Mouse (Mus musculus): Measurements from ENCODE around the gene Slc43a1.
A peak's percentile ranks its signal among the peaks of the same experiment; 100 is the strongest.

Gene Slc43a1

GRCm38 (mm10) chr2:84831666-84832391 is 6.8 kb upstream of the Slc43a1 start:
- peak; percentile 99 for DNase-seq

GRCm38 (mm10) chr2:84837107-84837506 is 1.5 kb upstream of the Slc43a1 start:
- no peak for DNase-seq

GRCm38 (mm10) chr2:84837817-84838592 is 645 bp upstream of the Slc43a1 start:
- DNase-seq = no peak

- peak; percentile 97 for DNase-seq
These were observed 637 bp downstream of the Slc43a1 start for GRCm38 (mm10) chr2:84838993-84839980.

- peak; percentile 99 for DNase-seq
These were observed 1.5 kb downstream of the Slc43a1 start for GRCm38 (mm10) chr2:84840016-84840747.

GRCm38 (mm10) chr2:84840748-84841563 is 2.3 kb downstream of the Slc43a1 start:
- no peak for DNase-seq

GRCm38 (mm10) chr2:84841905-84842304 is 3.3 kb downstream of the Slc43a1 start:
- DNase-seq = peak; percentile 87

- no peak for DNase-seq
These were observed 5.0 kb downstream of the Slc43a1 start for GRCm38 (mm10) chr2:84843654-84844053.

GRCm38 (mm10) chr2:84845226-84845625 is 6.6 kb downstream of the Slc43a1 start:
- no peak for DNase-seq

GRCm38 (mm10) chr2:84850407-84851129 is 11.9 kb downstream of the Slc43a1 start:
- DNase-seq = no peak

- DNase-seq = peak; percentile 99
These were observed 12.7 kb downstream of the Slc43a1 start for GRCm38 (mm10) chr2:84851130-84852040.

GRCm38 (mm10) chr2:84855732-84856131 is 17.1 kb downstream of the Slc43a1 start:
- DNase-seq = no peak

- peak; percentile 88 for DNase-seq
These were observed 19.9 kb downstream of the Slc43a1 start for GRCm38 (mm10) chr2:84858551-84858950.

GRCm38 (mm10) chr2:84859991-84860780 is 21.5 kb downstream of the Slc43a1 start:
- no peak for DNase-seq

GRCm38 (mm10) chr2:84861430-84861829 is 22.8 kb downstream of the Slc43a1 start:
- DNase-seq = no peak

GRCm38 (mm10) chr2:84862231-84862630 is 23.6 kb downstream of the Slc43a1 start:
- no peak for DNase-seq

GRCm38 (mm10) chr2:84865616-84866571 is 27.2 kb downstream of the Slc43a1 start:
- DNase-seq = peak; percentile 96

Data from heart, adult 11 months (tissue).